Mouse (Mus musculus): Measurements from ENCODE around the gene Tm9sf4. TPM values are rescaled to one million over a fixed set of nuclear protein-coding genes. Genes with fewer than 3 reads are reported as not detected.

Gene Tm9sf4
- polyA plus RNA-seq, 1 experiment from 2014 or later, result 95.3 TPM

- no peaks in the 10 kb centered on the region for H3K27me3 ChIP-seq
- ChIA-PET POLR2A (interaction anchor here (0.6 kb wide), 1 partner anchor 61 kb away, joined by 6 read pairs; no protein-coding TSS in a partner anchor), CTCF (interaction anchor here (1.2 kb wide), 1 partner anchor 9 kb away, joined by 4 read pairs; no protein-coding TSS in a partner anchor)
- no peak for TF ChIP-seq CTCF (IDR thresholded peaks at IDR 0.05)
- ATAC-seq, result no peak
- in situ Hi-C loops (cut with MboI; ENCODE audit: low pct_unique_long_range_greater_than_20kb), result no loop called here
- no peak for DNase-seq (ENCODE audit: low read depth, low spot score)
These were observed 9.0 kb upstream of the Tm9sf4 start for GRCm38 (mm10) chr2:153151926-153152665.

GRCm38 (mm10) chr2:153153033-153153450, 8.1 kb upstream of the Tm9sf4 start:
- in situ Hi-C loops (cut with MboI; ENCODE audit: low pct_unique_long_range_greater_than_20kb), result no loop called here
- no peak for ATAC-seq

GRCm38 (mm10) chr2:153157270-153157669, 3.8 kb upstream of the Tm9sf4 start:
- DNase-seq (ENCODE audit: low read depth, low spot score) (no peak), ATAC-seq (no peak)
- POLR2A ChIA-PET, result no interaction called here
- in situ Hi-C loops (cut with MboI; ENCODE audit: low pct_unique_long_range_greater_than_20kb), result no loop called here
- no peaks in the 10 kb centered on the region for H3K27me3 ChIP-seq
- CTCF ChIA-PET, result no interaction called here
- TF ChIP-seq CTCF (IDR thresholded peaks at IDR 0.05), result peak; percentile 56

More at GRCm38 (mm10) chr2:153153033-153153450, 8.1 kb upstream of the Tm9sf4 start:
- ChIA-PET POLR2A (interaction anchor here (0.6 kb wide), 2 partner anchors 36 to 61 kb away, joined by 3 to 6 read pairs; no protein-coding TSS in a partner anchor), CTCF (interaction anchor here (0.8 to 1.0 kb wide), 2 partner anchors 8 to 10 kb away, joined by 3 to 4 read pairs; no protein-coding TSS in a partner anchor)
- DNase-seq (ENCODE audit: low read depth, low spot score), result no peak
- H3K27me3 ChIP-seq, result no peaks in the 10 kb centered on the region
- no peak for TF ChIP-seq CTCF (IDR thresholded peaks at IDR 0.05)

GRCm38 (mm10) chr2:153160133-153160532, 970 bp upstream of the Tm9sf4 start:
- TF ChIP-seq CTCF (IDR thresholded peaks at IDR 0.05), result no peak
- ChIA-PET CTCF (interaction anchor here (0.7 to 1.4 kb wide), 3 partner anchors 10 to 310 kb away, joined by 3 to 4 read pairs (median 3); no protein-coding TSS in a partner anchor), POLR2A (interaction anchor here (0.7 kb wide), 1 partner anchor 9 kb away, joined by 3 read pairs; no protein-coding TSS in a partner anchor)
- DNase-seq (ENCODE audit: low read depth, low spot score) (no peak), ATAC-seq (no peak)
- no peaks in the 10 kb centered on the region for H3K27me3 ChIP-seq
- in situ Hi-C loops (cut with MboI; ENCODE audit: low pct_unique_long_range_greater_than_20kb), result no loop called here

- CTCF ChIA-PET, result interaction anchor here (0.8 to 1.4 kb wide), 2 partner anchors 8 to 19 kb away, joined by 3 to 7 read pairs; no protein-coding TSS in a partner anchor
- DNase-seq (ENCODE audit: low read depth, low spot score) (no peak), ATAC-seq (peak; percentile 20)
- no peak for TF ChIP-seq CTCF (IDR thresholded peaks at IDR 0.05)
- POLR2A ChIA-PET, result interaction anchor here (0.8 kb wide), 1 partner anchor 15 kb away, joined by 3 read pairs; no protein-coding TSS in a partner anchor
- in situ Hi-C loops (cut with MboI; ENCODE audit: low pct_unique_long_range_greater_than_20kb), result no loop called here
- H3K27me3 ChIP-seq, result no peaks in the 10 kb centered on the region
These were observed 579 bp downstream of the Tm9sf4 start for GRCm38 (mm10) chr2:153161684-153162080.

GRCm38 (mm10) chr2:153167136-153167535, 6.0 kb downstream of the Tm9sf4 start:
- no peaks in the 10 kb centered on the region for H3K27me3 ChIP-seq
- ATAC-seq, result no peak
- TF ChIP-seq CTCF (IDR thresholded peaks at IDR 0.05), result no peak
- DNase-seq (ENCODE audit: low read depth, low spot score), result no peak
- CTCF ChIA-PET, result interaction anchor here (2.4 kb wide), 1 partner anchor 19 kb away, joined by 10 read pairs; no protein-coding TSS in a partner anchor
- POLR2A ChIA-PET, result no interaction called here
- in situ Hi-C loops (cut with MboI; ENCODE audit: low pct_unique_long_range_greater_than_20kb), result no loop called here

GRCm38 (mm10) chr2:153168134-153168820, 7.2 kb downstream of the Tm9sf4 start:
- CTCF ChIA-PET, result interaction anchor here (0.6 to 2.4 kb wide), 2 partner anchors 20 to 264 kb away, joined by 3 to 10 read pairs; no protein-coding TSS in a partner anchor
- POLR2A ChIA-PET, result no interaction called here
- no peaks in the 10 kb centered on the region for H3K27me3 ChIP-seq
- in situ Hi-C loops (cut with MboI; ENCODE audit: low pct_unique_long_range_greater_than_20kb), result no loop called here
- DNase-seq (ENCODE audit: low read depth, low spot score) (no peak), ATAC-seq (no peak)
- TF ChIP-seq CTCF (IDR thresholded peaks at IDR 0.05), result no peak

- ChIA-PET POLR2A (no interaction called here), CTCF (interaction anchor here (2.3 kb wide), 1 partner anchor 9 kb away, joined by 7 read pairs; the partner anchor contains the start of gene Tm9sf4)
- H3K27me3 ChIP-seq, result no peaks in the 10 kb centered on the region
- in situ Hi-C loops (cut with MboI; ENCODE audit: low pct_unique_long_range_greater_than_20kb), result no loop called here
- DNase-seq (ENCODE audit: low read depth, low spot score) (no peak), ATAC-seq (no peak)
- TF ChIP-seq CTCF (IDR thresholded peaks at IDR 0.05), result no peak
These were observed 9.6 kb downstream of the Tm9sf4 start for GRCm38 (mm10) chr2:153170490-153171224.

GRCm38 (mm10) chr2:153171966-153172365, 10.9 kb downstream of the Tm9sf4 start:
- in situ Hi-C loops (cut with MboI; ENCODE audit: low pct_unique_long_range_greater_than_20kb), result no loop called here
- no peaks in the 10 kb centered on the region for H3K27me3 ChIP-seq
- ChIA-PET POLR2A (no interaction called here), CTCF (interaction anchor here (1.2 kb wide), 1 partner anchor 9 kb away, joined by 3 read pairs; no protein-coding TSS in a partner anchor)
- ATAC-seq (peak; percentile 47), DNase-seq (ENCODE audit: low read depth, low spot score) (no peak)
- TF ChIP-seq CTCF (IDR thresholded peaks at IDR 0.05), result no peak

Measured in Patski (cell line).